Mouse (Mus musculus) heart, embryonic 13.5 days (tissue): ENCODE measurements around the gene Dhtkd1. TPM values are rescaled to one million over a fixed set of nuclear protein-coding genes. Genes with fewer than 3 reads are reported as not detected.

Source experiments
- ATAC-seq: fragments of 200-750 bp; cut with Nextera tagmentation; 2 replicates; pipeline ENCODE4 v1.8.0; 2017; ENCODE audit warnings: moderate TSS enrichment; ENCODE audit not compliant: insufficient number of reproducible peaks, low FRiP score, low TSS enrichment; ENCODE audit errors: extremely low read depth
- H3K27ac ChIP-seq: fragments of 300-500 bp; sonication (generic); replicated peaks from 2 replicates; pipeline ENCODE4 v1.5.1; 2015; ENCODE audit warnings: moderate library complexity, mild to moderate bottlenecking, inconsistent platforms
- H3K27me3 ChIP-seq: fragments of 300-500 bp; sonication (generic); replicated peaks from 2 replicates; pipeline ENCODE4 v1.6.1; 2015; ENCODE audit warnings: mild to moderate bottlenecking, inconsistent platforms
- H3K36me3 ChIP-seq: fragments of 300-500 bp; sonication (generic); 2 replicates; pipeline ENCODE4 v1.6.1; 2015; ENCODE audit warnings: mild to moderate bottlenecking, inconsistent platforms
- H3K4me1 ChIP-seq: fragments of 300-500 bp; sonication (generic); 2 replicates; pipeline ENCODE4 v1.6.1; 2015; ENCODE audit warnings: inconsistent platforms
- H3K4me2 ChIP-seq: fragments of 300-500 bp; sonication (generic); 2 replicates; pipeline ENCODE4 v1.6.1; 2015; ENCODE audit warnings: inconsistent platforms, mild to moderate bottlenecking, moderate library complexity
- H3K4me3 ChIP-seq: fragments of 300-500 bp; sonication (generic); 2 replicates; pipeline ENCODE4 v1.5.1; 2015; ENCODE audit warnings: moderate library complexity, mild to moderate bottlenecking, inconsistent platforms
- H3K9ac ChIP-seq: fragments of 300-500 bp; sonication (generic); 2 replicates; pipeline ENCODE4 v1.6.1; 2015; ENCODE audit warnings: inconsistent platforms, mild to moderate bottlenecking, moderate library complexity
- H3K9me3 ChIP-seq: fragments of 300-500 bp; sonication (generic); 2 replicates; pipeline ENCODE4 v1.6.1; 2016; ENCODE audit warnings: inconsistent platforms
- WGBS: fragments of 180-500 bp; shearing (Covaris S2); methylation state at CpG from one replicate; pipeline ENCODE4 v1.1.7; 2015; ENCODE audit warnings: mixed read lengths; 5-methylcytosine and 5-hydroxymethylcytosine counted together
- polyA plus RNA-seq: library from polyadenylated mRNA; unstranded; fragments of >200 nt; fragmentation: Nextera tagmentation; extraction: Ambion mirVana; gene quantifications from 2 replicates; pipeline ENCODE4 v1.2.1, GENCODE M21; 2015

The Dhtkd1 gene
- polyA plus RNA-seq, 1 experiment from 2014 or later, result 1.7 TPM

- H3K9ac ChIP-seq, result no peak overlapping the region
- no peaks in the 10 kb centered on the region for H3K36me3 ChIP-seq
- WGBS, result 77% methylated on average over 2 of the region's 2 CpGs
- H3K27me3 ChIP-seq, result no peaks in the 10 kb centered on the region
- no peak overlapping the region for H3K27ac ChIP-seq
- H3K4me1 ChIP-seq, result peaks cover 20% of the 10 kb centered on the region
- no peak for ATAC-seq
- no peak overlapping the region for H3K4me3 ChIP-seq
- H3K9me3 ChIP-seq, result no peaks in the 10 kb centered on the region
- H3K4me2 ChIP-seq, result no peak overlapping the region
These were observed 6.4 kb upstream of the Dhtkd1 start for GRCm38 (mm10) chr2:5948964-5949363.

- ATAC-seq, result no peak
- H3K9ac ChIP-seq, result no peak overlapping the region
- H3K27ac ChIP-seq, result no peak overlapping the region
- H3K4me3 ChIP-seq, result no peak overlapping the region
- no peak overlapping the region for H3K4me2 ChIP-seq
- peaks cover 9% of the 10 kb centered on the region for H3K4me1 ChIP-seq
- H3K36me3 ChIP-seq, result no peaks in the 10 kb centered on the region
- 74% methylated on average over 3 of the region's 3 CpGs for WGBS
- no peaks in the 10 kb centered on the region for H3K9me3 ChIP-seq
- H3K27me3 ChIP-seq, result no peaks in the 10 kb centered on the region
These were observed 4.3 kb upstream of the Dhtkd1 start for GRCm38 (mm10) chr2:5946876-5947275.

DNA sequence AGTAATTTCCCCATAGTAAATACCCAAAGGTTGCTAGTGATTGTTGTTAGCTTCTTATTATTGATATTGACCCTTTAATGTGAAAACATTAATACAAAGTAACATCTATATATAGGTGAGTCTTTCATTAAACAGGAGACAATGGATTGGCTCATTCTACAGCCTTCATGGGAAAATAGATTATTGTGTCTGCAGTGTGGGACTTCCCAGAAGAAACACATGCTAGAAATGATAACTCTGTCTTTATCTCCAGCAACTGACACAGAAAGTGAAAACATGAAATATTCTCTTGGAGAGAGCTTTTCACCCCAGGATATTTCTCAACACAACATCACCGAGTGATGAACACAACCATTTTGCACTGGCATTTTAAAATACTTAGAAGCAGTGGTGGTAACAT lies 3.0 kb upstream of the Dhtkd1 start:
- Histone ChIP-seq H3K4me2 (no peak overlapping the region), H3K27ac (no peak overlapping the region), H3K4me3 (no peak overlapping the region), H3K9ac (no peak overlapping the region), H3K4me1 (peaks cover 10% of the 10 kb centered on the region), H3K36me3 (no peaks in the 10 kb centered on the region), H3K9me3 (no peaks in the 10 kb centered on the region), H3K27me3 (no peaks in the 10 kb centered on the region)
- 69% methylated on average over 1 of the region's 1 CpGs for WGBS
- no peak for ATAC-seq

DNA sequence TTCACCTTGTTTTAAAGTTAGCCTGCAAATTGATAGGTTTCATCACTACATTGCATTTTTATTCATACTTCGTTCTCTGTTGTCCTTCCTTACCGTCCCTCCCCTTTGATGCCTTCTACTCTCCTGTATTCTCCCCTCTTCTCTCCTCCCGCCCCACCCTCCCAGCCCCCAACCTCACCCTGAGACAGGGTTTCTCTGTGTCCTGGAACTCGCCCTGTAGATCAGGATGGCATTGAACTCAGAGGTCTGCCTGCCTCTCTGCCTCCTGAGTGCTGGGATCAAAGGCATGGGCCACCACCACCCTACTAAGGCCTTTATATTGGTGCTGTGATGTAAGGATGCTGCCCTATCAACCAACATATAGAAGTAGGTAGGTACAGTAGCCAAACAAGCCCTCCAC lies 479 bp upstream of the Dhtkd1 start:
- Histone ChIP-seq H3K9ac (peak overlapping the region; percentile 81), H3K27ac (no peak overlapping the region), H3K4me2 (peak overlapping the region; percentile 87), H3K4me3 (peak overlapping the region; percentile 69), H3K27me3 (no peaks in the 10 kb centered on the region), H3K9me3 (no peaks in the 10 kb centered on the region), H3K36me3 (no peaks in the 10 kb centered on the region), H3K4me1 (0 out of 2 replicates have a peak, but pooled peaks cover 6% of the 10 kb centered on the region)
- no peak for ATAC-seq
- 34% methylated on average over 4 of the region's 4 CpGs for WGBS

GRCm38 (mm10) chr2:5941861-5942415 lies 654 bp downstream of the Dhtkd1 start:
- 54% methylated on average over 11 of the region's 11 CpGs for WGBS
- no peaks in the 10 kb centered on the region for H3K36me3 ChIP-seq
- no peaks in the 10 kb centered on the region for H3K9me3 ChIP-seq
- H3K4me2 ChIP-seq, result peak overlapping the region; percentile 87
- ATAC-seq, result no peak
- H3K4me3 ChIP-seq, result peak overlapping the region; percentile 69
- H3K4me1 ChIP-seq, result 0 out of 2 replicates have a peak, but pooled peaks cover 6% of the 10 kb centered on the region
- H3K27me3 ChIP-seq, result no peaks in the 10 kb centered on the region
- H3K9ac ChIP-seq, result peak overlapping the region; percentile 81
- no peak overlapping the region for H3K27ac ChIP-seq

DNA sequence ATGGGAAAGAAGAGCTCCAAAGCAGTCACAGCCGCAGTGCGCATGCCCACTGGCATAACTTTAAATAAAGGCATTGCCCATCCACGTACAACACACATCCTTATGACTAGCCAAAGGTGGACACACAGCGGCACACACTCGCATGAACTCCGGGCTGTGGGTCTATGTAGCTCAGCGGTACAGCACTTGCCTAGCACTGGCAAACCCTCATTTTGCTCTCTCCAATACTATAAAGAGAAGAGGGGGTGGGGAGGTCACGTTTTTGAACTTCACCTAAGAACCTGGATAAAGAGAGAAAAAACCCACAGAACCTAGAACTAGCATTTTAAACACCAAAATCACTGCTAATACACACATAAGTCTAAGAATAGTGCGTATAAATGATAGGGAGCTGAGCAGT lies 1.7 kb downstream of the Dhtkd1 start:
- no peak for ATAC-seq
- Histone ChIP-seq H3K27me3 (no peaks in the 10 kb centered on the region), H3K9ac (no peak overlapping the region), H3K9me3 (no peaks in the 10 kb centered on the region), H3K4me1 (0 out of 2 replicates have a peak, but pooled peaks cover 6% of the 10 kb centered on the region), H3K36me3 (no peaks in the 10 kb centered on the region), H3K4me3 (no peak overlapping the region), H3K27ac (no peak overlapping the region), H3K4me2 (no peak overlapping the region)
- 90% methylated on average over 9 of the region's 9 CpGs for WGBS

DNA sequence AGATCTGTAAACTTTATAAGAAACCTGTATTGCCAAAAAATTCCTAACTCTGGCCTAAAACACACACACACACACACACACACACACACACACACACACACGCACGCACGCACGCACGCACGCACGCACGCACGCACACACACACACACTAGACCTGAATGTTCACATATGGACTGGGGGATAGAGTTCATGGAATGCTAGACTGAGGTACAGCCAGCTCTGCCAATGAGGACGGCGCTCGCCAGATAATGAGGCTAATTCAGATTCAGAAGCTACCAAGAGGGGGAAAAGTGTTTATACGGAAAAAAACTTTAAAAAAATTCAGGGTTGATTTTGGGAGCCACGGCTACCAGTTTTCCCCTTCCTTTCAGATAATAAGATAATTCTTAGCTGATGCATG lies 2.7 kb downstream of the Dhtkd1 start:
- Histone ChIP-seq H3K4me3 (no peak overlapping the region), H3K9me3 (no peaks in the 10 kb centered on the region), H3K4me2 (no peak overlapping the region), H3K27ac (no peak overlapping the region), H3K27me3 (no peaks in the 10 kb centered on the region), H3K4me1 (0 out of 2 replicates have a peak, but pooled peaks cover 6% of the 10 kb centered on the region), H3K36me3 (no peaks in the 10 kb centered on the region), H3K9ac (no peak overlapping the region)
- ATAC-seq, result no peak
- 83% methylated on average over 14 of the region's 14 CpGs for WGBS

- Histone ChIP-seq H3K27me3 (no peaks in the 10 kb centered on the region), H3K27ac (no peak overlapping the region), H3K9me3 (no peaks in the 10 kb centered on the region), H3K4me2 (no peak overlapping the region), H3K9ac (no peak overlapping the region), H3K36me3 (no peaks in the 10 kb centered on the region), H3K4me1 (0 out of 2 replicates have a peak, but pooled peaks cover 6% of the 10 kb centered on the region), H3K4me3 (no peak overlapping the region)
- ATAC-seq, result no peak
- WGBS, result 79% methylated on average over 3 of the region's 3 CpGs
These were observed 3.3 kb downstream of the Dhtkd1 start for GRCm38 (mm10) chr2:5939319-5939718.

GRCm38 (mm10) chr2:5936550-5936949 lies 6.0 kb downstream of the Dhtkd1 start:
- Histone ChIP-seq H3K27me3 (no peaks in the 10 kb centered on the region), H3K27ac (no peak overlapping the region), H3K4me2 (no peak overlapping the region), H3K36me3 (no peaks in the 10 kb centered on the region), H3K9me3 (no peaks in the 10 kb centered on the region), H3K9ac (no peak overlapping the region), H3K4me1 (no peaks in the 10 kb centered on the region), H3K4me3 (no peak overlapping the region)
- no peak for ATAC-seq
- 81% methylated on average over 4 of the region's 4 CpGs for WGBS

GRCm38 (mm10) chr2:5936068-5936467 lies 6.5 kb downstream of the Dhtkd1 start:
- ATAC-seq, result no peak
- 72% methylated on average over 6 of the region's 6 CpGs for WGBS
- Histone ChIP-seq H3K27me3 (no peaks in the 10 kb centered on the region), H3K9ac (no peak overlapping the region), H3K9me3 (no peaks in the 10 kb centered on the region), H3K4me3 (no peak overlapping the region), H3K4me1 (no peaks in the 10 kb centered on the region), H3K27ac (no peak overlapping the region), H3K4me2 (no peak overlapping the region), H3K36me3 (no peaks in the 10 kb centered on the region)

- 85% methylated on average over 3 of the region's 3 CpGs for WGBS
- H3K27me3 ChIP-seq, result no peaks in the 10 kb centered on the region
- ATAC-seq, result no peak
- no peak overlapping the region for H3K4me2 ChIP-seq
- no peak overlapping the region for H3K27ac ChIP-seq
- H3K4me1 ChIP-seq, result no peaks in the 10 kb centered on the region
- H3K9me3 ChIP-seq, result no peaks in the 10 kb centered on the region
- no peaks in the 10 kb centered on the region for H3K36me3 ChIP-seq
- H3K9ac ChIP-seq, result no peak overlapping the region
- H3K4me3 ChIP-seq, result no peak overlapping the region
These were observed 7.7 kb downstream of the Dhtkd1 start for GRCm38 (mm10) chr2:5934936-5935335.

GRCm38 (mm10) chr2:5931938-5932337 lies 10.7 kb downstream of the Dhtkd1 start:
- H3K4me1 ChIP-seq, result no peaks in the 10 kb centered on the region
- no peak overlapping the region for H3K4me3 ChIP-seq
- no peaks in the 10 kb centered on the region for H3K9me3 ChIP-seq
- H3K4me2 ChIP-seq, result no peak overlapping the region
- H3K36me3 ChIP-seq, result peaks cover 6% of the 10 kb centered on the region; the same call in 1 of the 2 replicates
- H3K9ac ChIP-seq, result no peak overlapping the region
- no peak overlapping the region for H3K27ac ChIP-seq
- WGBS, result 92% methylated on average over 5 of the region's 5 CpGs
- H3K27me3 ChIP-seq, result no peaks in the 10 kb centered on the region
- ATAC-seq, result no peak
